Mouse (Mus musculus): ENCODE measurements around the gene Hemk1. TPM values are rescaled to one million over a fixed set of nuclear protein-coding genes. Genes with fewer than 3 reads are reported as not detected.

Gene Hemk1
- total RNA-seq, 2 experiments from 2014 or later: 9.3 to 11.2 TPM

DNA sequence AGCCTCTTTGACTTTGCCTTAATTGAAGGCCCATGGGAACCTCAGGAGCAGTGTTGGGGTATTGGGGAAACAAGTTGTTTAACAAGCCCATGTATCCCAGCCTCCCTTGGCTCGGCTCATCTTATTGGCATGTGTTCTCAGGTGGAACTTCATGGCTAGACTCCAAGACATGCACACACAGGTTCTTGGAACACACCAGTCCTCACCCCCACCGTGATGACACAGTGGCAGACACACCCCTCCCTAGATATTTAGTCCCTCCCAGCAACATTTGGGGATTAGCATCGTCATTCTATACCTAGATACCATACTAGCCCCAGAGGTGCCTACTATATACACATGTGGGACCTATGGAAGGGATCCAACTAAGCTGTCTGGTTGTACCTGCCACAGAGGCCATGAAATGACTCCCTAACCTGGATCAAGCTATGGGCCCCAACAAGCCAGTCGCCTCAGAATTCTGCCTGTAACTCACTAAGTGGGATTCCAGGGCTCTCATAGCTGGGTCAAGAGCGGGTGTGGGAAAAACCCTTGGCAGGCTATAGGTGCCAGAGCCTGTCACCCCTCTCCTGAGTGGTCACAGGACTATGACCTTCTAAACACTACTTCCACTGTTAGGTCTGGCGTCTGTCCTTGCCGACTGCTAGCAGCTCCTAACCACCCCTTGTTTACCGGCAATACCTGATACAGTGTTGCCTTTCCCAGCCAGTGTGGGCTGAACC lies 39.9 kb downstream of the Hemk1 start:
- intact Hi-C loops (cut with DNase I): loop anchor here (5.0 kb wide), 1 partner anchor 214 kb away; no protein-coding TSS in a partner anchor

DNA sequence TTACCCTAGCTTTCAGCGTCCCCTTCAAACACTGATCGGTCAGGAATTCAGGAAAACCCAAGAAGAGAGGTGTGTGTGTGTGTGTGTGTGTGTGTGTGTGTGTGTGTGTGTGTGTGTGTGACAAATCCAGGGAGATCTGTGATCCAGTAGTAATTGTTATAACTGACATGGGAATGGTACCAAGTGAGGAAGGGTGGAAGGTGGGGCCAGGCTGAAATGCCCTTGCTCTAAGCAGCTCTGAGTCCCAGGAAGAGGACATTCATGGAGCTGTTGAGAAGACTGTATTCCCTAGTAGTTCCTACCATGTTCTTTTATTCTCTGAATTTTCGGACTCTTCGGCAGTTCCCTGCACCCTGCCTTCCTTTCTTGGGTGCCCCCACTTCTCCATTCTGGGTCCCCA lies 40.5 kb downstream of the Hemk1 start:
- intact Hi-C loops (cut with DNase I): loop anchor here (5.0 kb wide), 1 partner anchor 215 kb away; no protein-coding TSS in a partner anchor

More for the DNA sequence above, 39.9 kb downstream of the Hemk1 start:
- no peak for DNase-seq

DNA sequence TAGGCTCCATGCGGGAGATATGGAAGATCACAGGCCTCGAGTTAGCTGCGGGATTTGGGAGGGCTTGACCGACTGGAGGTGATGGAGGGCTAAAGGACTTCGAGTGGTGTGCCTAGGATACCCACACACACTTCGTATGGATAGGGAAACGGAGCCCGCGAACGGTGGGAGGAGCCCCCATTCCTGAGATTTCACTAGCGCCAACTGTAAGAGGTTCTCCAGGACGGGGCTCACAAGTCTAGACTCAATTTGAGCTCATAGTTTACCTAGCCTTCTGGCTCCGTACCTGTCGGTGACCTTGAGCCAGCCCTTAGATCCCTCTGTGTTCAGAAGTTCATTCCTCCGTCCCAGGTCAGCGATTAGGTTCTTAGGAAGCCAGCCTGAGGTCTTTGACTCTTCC lies 41.1 kb downstream of the Hemk1 start:
- intact Hi-C loops (cut with DNase I): loop anchor here (5.0 kb wide), 1 partner anchor 215 kb away; no protein-coding TSS in a partner anchor
- no peak for DNase-seq

More for the DNA sequence above, 40.5 kb downstream of the Hemk1 start:
- no peak for DNase-seq

DNA sequence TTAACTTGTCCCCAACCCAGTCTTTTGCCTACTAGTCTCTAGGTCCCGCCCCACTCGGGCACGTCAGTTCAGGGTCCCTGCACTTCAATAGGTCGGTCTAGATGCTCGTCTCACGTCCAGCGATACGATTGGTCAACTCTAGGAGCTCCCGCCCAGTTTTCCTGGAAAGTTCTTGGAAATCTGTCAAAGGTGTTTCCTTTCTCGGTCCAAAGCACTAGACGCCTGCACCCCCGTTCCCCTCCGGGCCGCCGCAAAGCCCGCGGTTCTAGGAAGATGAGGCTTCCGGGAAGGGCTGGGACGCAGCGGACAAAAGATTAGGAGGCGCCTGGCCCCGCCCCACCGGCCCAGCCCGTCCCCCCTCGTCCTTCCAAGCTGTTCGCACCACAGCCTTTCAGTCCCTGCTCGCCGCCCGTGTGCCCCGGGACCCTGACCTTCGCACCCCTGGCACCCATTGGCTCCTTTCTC lies 41.6 kb downstream of the Hemk1 start:
- DNase-seq: peak; percentile 85 to 96
- intact Hi-C loops (cut with DNase I): loop anchor here (5.0 kb wide), 1 partner anchor 216 kb away; no protein-coding TSS in a partner anchor

- intact Hi-C loops (cut with DNase I): loop anchor here (5.0 kb wide), 1 partner anchor 216 kb away; no protein-coding TSS in a partner anchor
- DNase-seq: no peak
Observed at GRCm38 (mm10) chr9:107296041-107296440, 42.1 kb downstream of the Hemk1 start.

- no peak for DNase-seq
- intact Hi-C loops (cut with DNase I): loop anchor here (5.0 kb wide), 1 partner anchor 216 kb away; no protein-coding TSS in a partner anchor
Observed at GRCm38 (mm10) chr9:107296016-107296040, 42.3 kb downstream of the Hemk1 start, which contains the start of gene Cish. Gene Cish (plus strand): TSS chr9:107296026.

GRCm38 (mm10) chr9:107295616-107296015 lies 42.5 kb downstream of the Hemk1 start:
- DNase-seq: no peak
- intact Hi-C loops (cut with DNase I): loop anchor here (5.0 kb wide), 1 partner anchor 217 kb away; no protein-coding TSS in a partner anchor

GRCm38 (mm10) chr9:107294249-107294648 lies 43.9 kb downstream of the Hemk1 start:
- intact Hi-C loops (cut with DNase I): loop anchor here (1.0 to 5.0 kb wide), 3 partner anchors 42 to 322 kb away; no protein-coding TSS in a partner anchor

DNA sequence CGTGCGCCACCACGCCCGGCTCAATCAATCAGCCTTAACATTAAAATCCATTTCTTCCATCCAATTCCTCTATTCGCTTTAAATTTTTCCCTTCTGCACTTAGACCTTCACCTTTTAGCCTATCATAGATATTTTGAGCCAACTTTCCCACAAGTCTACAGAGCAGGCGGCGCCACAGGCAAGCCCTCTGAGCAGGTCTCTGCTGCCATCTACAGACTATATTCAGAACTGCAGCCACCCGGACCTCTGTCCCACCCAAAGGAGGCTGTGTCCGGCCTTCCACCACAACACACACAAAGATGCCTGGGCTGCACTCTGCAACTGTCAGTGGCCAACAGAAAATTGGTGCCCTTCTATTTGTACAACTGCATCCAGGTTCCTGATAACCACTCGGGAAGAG lies 47.3 kb downstream of the Hemk1 start:
- intact Hi-C loops (cut with DNase I): loop anchor here (1.0 to 5.0 kb wide), 4 partner anchors 42 to 388 kb away; no protein-coding TSS in a partner anchor
- DNase-seq: peak; percentile 72 to 84

More at GRCm38 (mm10) chr9:107294249-107294648, 43.9 kb downstream of the Hemk1 start:
- peak; percentile 74 to 81 for DNase-seq

- peak; percentile 73 to 87 for DNase-seq
- intact Hi-C loops (cut with DNase I): loop anchor here (2.0 to 5.0 kb wide), 4 partner anchors 68 to 387 kb away; no protein-coding TSS in a partner anchor
Observed at GRCm38 (mm10) chr9:107289211-107290076, 48.7 kb downstream of the Hemk1 start, which contains the start of gene Mapkapk3. Gene Mapkapk3 (minus strand): TSS chr9:107289877.

DNA sequence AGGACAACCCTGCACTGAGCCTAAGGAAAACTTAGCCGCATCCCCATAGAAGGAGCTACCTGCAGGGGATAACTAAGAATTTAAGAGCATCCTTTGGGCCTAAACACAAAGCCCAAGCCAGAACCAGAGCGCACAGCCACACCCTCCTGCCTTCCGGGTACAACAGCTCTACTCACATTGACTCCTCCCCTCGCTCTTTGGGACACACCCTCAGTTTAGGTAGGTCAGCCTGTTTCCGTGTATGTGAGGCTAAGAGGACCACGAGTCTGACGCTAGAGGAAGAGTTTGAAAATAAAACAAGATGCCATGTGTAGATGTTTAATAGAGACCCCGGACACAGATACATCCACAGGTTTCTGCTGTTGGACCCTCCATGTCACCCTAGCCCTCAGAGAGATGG lies 49.4 kb downstream of the Hemk1 start:
- no peak for DNase-seq
- intact Hi-C loops (cut with DNase I): loop anchor here (2.0 kb wide), 1 partner anchor 120 kb away; no protein-coding TSS in a partner anchor

- DNase-seq: no peak
- intact Hi-C loops (cut with DNase I): loop anchor here (2.0 kb wide), 1 partner anchor 119 kb away; no protein-coding TSS in a partner anchor
Observed at GRCm38 (mm10) chr9:107288105-107288650, 50.0 kb downstream of the Hemk1 start.

DNA sequence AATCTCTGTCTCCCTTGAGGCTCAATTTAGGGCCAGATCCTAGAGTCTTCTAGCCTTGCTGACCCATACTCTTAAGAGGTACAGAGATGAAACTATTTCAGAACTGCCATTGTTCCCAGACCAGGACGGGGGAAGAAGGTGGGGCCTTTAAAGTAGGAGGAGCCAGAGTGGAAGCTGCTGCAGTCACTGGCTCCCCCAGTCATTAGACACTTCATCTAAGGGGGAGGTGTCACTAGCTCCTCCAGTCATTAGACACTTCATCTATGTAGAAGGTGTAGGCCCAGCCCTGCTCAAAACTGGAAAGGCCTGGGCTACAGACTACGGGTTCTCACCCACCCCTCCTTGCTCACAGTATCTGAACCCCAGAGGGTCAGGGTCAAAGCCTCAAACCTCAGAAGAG lies 50.9 kb downstream of the Hemk1 start:
- DNase-seq: no peak
- intact Hi-C loops (cut with DNase I): no loop called here

DNA sequence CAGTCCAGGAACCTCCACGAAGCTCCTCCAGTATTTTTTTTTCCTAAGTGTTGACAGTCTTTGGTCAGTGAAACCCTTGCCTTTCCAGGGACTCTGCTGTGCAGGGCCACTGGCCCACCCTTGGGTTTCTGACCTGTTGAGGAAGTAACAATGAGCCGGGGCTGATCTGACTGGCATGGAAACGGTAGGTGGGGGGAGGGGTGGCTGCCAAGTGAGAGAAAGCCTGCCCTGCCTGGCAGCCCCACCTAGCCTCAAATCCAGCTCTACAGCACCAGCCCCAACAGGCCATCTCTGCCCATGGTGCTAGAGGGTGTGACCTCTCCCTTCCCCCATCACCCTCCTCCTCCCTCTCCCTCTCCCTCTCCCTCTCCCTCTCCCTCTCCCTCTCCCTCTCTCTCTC lies 53.1 kb downstream of the Hemk1 start:
- no peak for DNase-seq
- intact Hi-C loops (cut with DNase I): no loop called here

DNA sequence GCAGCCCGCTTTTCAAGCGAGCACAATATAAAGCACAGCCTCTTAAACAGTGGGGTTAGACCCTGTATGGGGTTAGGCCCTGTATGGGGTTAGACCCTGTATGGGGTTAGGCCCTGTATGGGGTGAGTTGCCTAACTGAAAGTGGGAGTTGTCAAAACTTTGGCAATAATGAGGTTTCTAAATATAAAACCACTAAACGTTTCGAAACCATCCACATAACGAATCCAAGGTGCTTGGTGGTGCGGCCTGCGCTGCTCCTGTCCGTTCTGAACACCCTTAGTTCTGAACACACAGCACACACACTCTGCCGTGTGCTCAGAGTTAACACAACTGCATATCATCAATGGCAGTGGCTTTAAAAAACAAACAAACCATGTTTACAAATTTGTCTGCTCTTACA lies 55.2 kb downstream of the Hemk1 start:
- intact Hi-C loops (cut with DNase I): no loop called here
- no peak for DNase-seq

GRCm38 (mm10) chr9:107281241-107281987 lies 56.7 kb downstream of the Hemk1 start:
- intact Hi-C loops (cut with DNase I): no loop called here

DNA sequence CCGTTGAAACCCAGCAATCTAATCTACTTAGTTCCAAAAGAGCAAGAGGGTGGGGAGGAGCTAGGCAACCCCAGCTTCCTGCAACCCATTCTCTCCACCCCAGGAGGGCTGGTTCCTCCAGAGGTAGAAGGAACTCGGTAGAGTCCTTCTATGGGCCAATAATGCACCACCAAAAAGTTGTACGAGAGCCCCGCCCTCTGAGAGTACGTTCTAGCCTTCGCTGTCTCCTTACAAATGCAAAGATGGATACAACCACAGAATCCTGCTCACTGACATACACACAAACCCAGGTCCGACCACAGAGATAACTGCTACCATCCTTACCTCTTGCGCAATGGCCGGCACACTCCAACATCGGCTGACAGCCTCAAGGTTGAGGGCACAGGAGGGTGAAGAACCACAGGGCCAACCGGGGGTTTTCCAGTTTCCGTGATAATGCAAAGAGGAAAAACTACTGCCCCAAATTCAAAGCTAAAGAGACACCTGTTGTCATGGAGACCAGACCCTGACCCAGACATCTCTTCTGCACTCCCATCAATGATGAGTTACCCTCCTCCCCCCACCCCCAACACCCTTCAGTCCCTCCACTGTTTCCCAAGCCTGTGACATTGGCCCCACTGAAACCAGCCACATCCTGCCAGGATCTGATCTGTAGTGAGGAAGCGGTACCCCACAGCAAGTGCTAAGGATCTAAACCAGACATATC lies 57.7 kb downstream of the Hemk1 start:
- DNase-seq: no peak
- intact Hi-C loops (cut with DNase I): no loop called here

More at GRCm38 (mm10) chr9:107281241-107281987, 56.7 kb downstream of the Hemk1 start:
- no peak for DNase-seq

DNA sequence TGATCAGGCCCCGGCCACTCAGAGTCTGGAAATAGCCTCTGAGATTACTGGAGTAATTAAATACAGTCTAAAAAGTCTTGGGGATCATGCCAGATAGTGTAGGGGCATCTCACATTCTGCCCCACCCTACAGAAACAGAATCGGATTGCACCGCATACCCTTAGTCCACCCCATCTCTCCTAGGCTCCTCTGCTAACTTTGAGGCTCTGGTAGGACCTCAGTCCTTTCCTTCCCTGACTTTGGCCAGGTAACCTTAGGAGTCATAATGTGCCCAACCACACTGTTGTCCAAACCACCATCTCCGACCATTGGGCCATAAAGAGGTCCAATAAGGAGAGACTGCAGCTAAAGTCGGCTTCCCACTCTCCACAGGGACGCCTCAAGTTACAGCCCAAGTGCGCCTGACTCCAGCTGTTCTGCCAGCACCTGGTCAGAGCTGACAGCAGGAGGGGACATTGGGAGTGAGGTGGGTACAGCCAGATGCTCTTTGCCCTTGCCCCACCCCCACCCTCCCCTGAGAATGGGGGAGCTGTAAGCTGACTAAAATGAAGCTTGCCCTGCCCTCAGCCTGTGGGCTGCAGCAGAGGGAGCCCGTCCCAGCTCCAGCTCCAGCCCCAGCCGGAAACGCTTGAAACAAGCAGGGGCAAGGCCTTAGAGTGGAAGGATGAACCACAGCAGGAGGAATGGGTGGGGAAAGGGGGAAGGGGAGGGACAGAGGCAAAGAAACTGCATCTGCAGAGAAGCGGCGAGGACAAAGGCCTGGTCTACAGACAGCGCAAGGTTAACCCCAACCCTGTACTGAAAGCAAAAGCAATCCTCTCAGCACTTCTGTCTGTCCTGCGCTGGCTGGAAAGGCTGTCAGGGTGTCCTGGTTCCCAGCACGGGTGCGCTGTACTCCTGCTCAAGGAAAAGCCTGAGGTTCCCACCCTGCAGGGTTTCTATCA lies 58.5 kb downstream of the Hemk1 start:
- intact Hi-C loops (cut with DNase I): no loop called here
- DNase-seq: peak in 1 of 2 experiments; percentile 47
